Mouse (Mus musculus) ES-Bruce4 (cell line): Measurements from ENCODE around the gene Rhbdf2.

Experiments
- CTCF ChIP-seq: IDR thresholded peaks from one replicate; pipeline ENCODE4 v1.8.1; 2011; ENCODE audit warnings: low read depth, low read length
- EP300 ChIP-seq: IDR thresholded peaks from 2 replicates; pipeline ENCODE4 v1.6.1; 2011; ENCODE audit warnings: low read depth, low read length; ENCODE audit not compliant: insufficient read depth
- POLR2A ChIP-seq: IDR thresholded peaks from one replicate; pipeline ENCODE4 v1.8.1; 2011; ENCODE audit warnings: low read length; ENCODE audit not compliant: insufficient read depth

DNA sequence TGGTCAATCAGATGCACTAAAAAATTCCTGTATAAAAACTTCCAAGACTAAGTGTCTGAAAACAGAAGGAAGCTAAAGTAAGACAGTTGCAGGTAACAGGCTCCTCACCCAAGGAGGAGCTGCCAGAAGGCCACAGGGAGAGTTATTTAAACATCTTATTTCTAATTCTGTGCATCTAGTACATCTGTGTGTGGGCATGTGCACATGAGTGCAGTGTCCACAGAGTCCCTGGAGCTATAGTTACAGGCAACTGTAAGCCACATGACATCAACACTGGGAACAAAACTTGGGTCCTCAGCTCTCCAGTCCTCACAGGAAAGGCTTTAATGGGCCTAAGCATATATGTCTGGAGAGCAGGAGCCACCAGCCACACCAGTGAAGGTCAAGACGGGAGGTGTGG lies 74.6 kb downstream of the Rhbdf2 start:
- TF ChIP-seq CTCF (no peak), POLR2A (no peak), EP300 (no peak)
